Mouse (Mus musculus): ENCODE measurements around the gene Slfn8. TPM values are rescaled to one million over a fixed set of nuclear protein-coding genes. Genes with fewer than 3 reads are reported as not detected.
"Not testable (repeated sequence)": the region's sequence is repeated elsewhere in the genome, so short reads cannot be mapped to it uniquely, and the experiment has no call there.

Slfn8 gene
- polyA plus RNA-seq, 1 experiment, result 1.3 TPM

GRCm38 (mm10) chr11:83057863-83058262 is 37.3 kb upstream of the Slfn8 start:
- TF ChIP-seq GATA1 (IDR thresholded peaks at IDR 0.05; ENCODE audit: borderline replicate concordance, low read length), result no peak
- TF ChIP-seq FLI1 (IDR thresholded peaks at IDR 0.05; ENCODE audit: low read length), result no peak
- peak overlapping the region; percentile 14 for H3K4me3 ChIP-seq (replicated peaks)
- H3K27me3 ChIP-seq (replicated peaks), result no peaks in the 10 kb centered on the region
- H3K4me1 ChIP-seq, result peaks cover 3% of the 10 kb centered on the region
- no peaks in the 10 kb centered on the region for H3K9me3 ChIP-seq
- H3K36me3 ChIP-seq (replicated peaks; ENCODE audit: low read length), result peaks cover 2% of the 10 kb centered on the region

GRCm38 (mm10) chr11:83045642-83046041 is 25.0 kb upstream of the Slfn8 start:
- H3K9me3 ChIP-seq, result peaks cover 9% of the 10 kb centered on the region
- H3K27me3 ChIP-seq (replicated peaks), result no peaks in the 10 kb centered on the region
- no peaks in the 10 kb centered on the region for H3K36me3 ChIP-seq (replicated peaks; ENCODE audit: low read length)
- no peak for TF ChIP-seq FLI1 (IDR thresholded peaks at IDR 0.05; ENCODE audit: low read length)
- no peak for TF ChIP-seq GATA1 (IDR thresholded peaks at IDR 0.05; ENCODE audit: borderline replicate concordance, low read length)
- H3K4me3 ChIP-seq (replicated peaks), result no peak overlapping the region
- peaks cover 4% of the 10 kb centered on the region; the same call in 1 of the 2 replicates for H3K4me1 ChIP-seq

GRCm38 (mm10) chr11:83043891-83044290 is 23.3 kb upstream of the Slfn8 start:
- H3K4me3 ChIP-seq (replicated peaks), result no peak overlapping the region
- H3K9me3 ChIP-seq, result peaks cover 9% of the 10 kb centered on the region
- peaks cover 18% of the 10 kb centered on the region for H3K4me1 ChIP-seq
- no peaks in the 10 kb centered on the region for H3K27me3 ChIP-seq (replicated peaks)
- TF ChIP-seq FLI1 (IDR thresholded peaks at IDR 0.05; ENCODE audit: low read length), result no peak
- TF ChIP-seq GATA1 (IDR thresholded peaks at IDR 0.05; ENCODE audit: borderline replicate concordance, low read length), result no peak
- H3K36me3 ChIP-seq (replicated peaks; ENCODE audit: low read length), result no peaks in the 10 kb centered on the region

GRCm38 (mm10) chr11:83041000-83041399 is 20.4 kb upstream of the Slfn8 start:
- TF ChIP-seq FLI1 (IDR thresholded peaks at IDR 0.05; ENCODE audit: low read length) (no peak), GATA1 (IDR thresholded peaks at IDR 0.05; ENCODE audit: borderline replicate concordance, low read length) (no peak)
- H3K27me3 ChIP-seq (replicated peaks), result no peaks in the 10 kb centered on the region
- H3K4me1 ChIP-seq, result peaks cover 23% of the 10 kb centered on the region
- no peak overlapping the region for H3K4me3 ChIP-seq (replicated peaks)
- no peaks in the 10 kb centered on the region for H3K36me3 ChIP-seq (replicated peaks; ENCODE audit: low read length)
- peaks cover 6% of the 10 kb centered on the region for H3K9me3 ChIP-seq

- Histone ChIP-seq H3K27me3 (replicated peaks) (no peaks in the 10 kb centered on the region), H3K4me1 (peaks cover 18% of the 10 kb centered on the region), H3K9me3 (peaks cover 6% of the 10 kb centered on the region), H3K4me3 (replicated peaks) (peak overlapping the region; percentile 88), H3K36me3 (replicated peaks; ENCODE audit: low read length) (no peaks in the 10 kb centered on the region)
- TF ChIP-seq GATA1 (IDR thresholded peaks at IDR 0.05; ENCODE audit: borderline replicate concordance, low read length) (no peak), FLI1 (IDR thresholded peaks at IDR 0.05; ENCODE audit: low read length) (no peak)
Measured at GRCm38 (mm10) chr11:83040325-83040724, 19.7 kb upstream of the Slfn8 start.

GRCm38 (mm10) chr11:83039796-83040195 is 19.2 kb upstream of the Slfn8 start:
- peaks cover 6% of the 10 kb centered on the region for H3K9me3 ChIP-seq
- peaks cover 18% of the 10 kb centered on the region for H3K4me1 ChIP-seq
- H3K27me3 ChIP-seq (replicated peaks), result no peaks in the 10 kb centered on the region
- H3K4me3 ChIP-seq (replicated peaks), result peak overlapping the region; percentile 88
- no peak for TF ChIP-seq GATA1 (IDR thresholded peaks at IDR 0.05; ENCODE audit: borderline replicate concordance, low read length)
- TF ChIP-seq FLI1 (IDR thresholded peaks at IDR 0.05; ENCODE audit: low read length), result no peak
- no peaks in the 10 kb centered on the region for H3K36me3 ChIP-seq (replicated peaks; ENCODE audit: low read length)

- TF ChIP-seq FLI1 (IDR thresholded peaks at IDR 0.05; ENCODE audit: low read length) (no peak), GATA1 (IDR thresholded peaks at IDR 0.05; ENCODE audit: borderline replicate concordance, low read length) (no peak)
- Histone ChIP-seq H3K4me1 (peaks cover 18% of the 10 kb centered on the region), H3K9me3 (peaks cover 6% of the 10 kb centered on the region), H3K4me3 (replicated peaks) (peak overlapping the region; percentile 88), H3K27me3 (replicated peaks) (no peaks in the 10 kb centered on the region), H3K36me3 (replicated peaks; ENCODE audit: low read length) (no peaks in the 10 kb centered on the region)
Measured at GRCm38 (mm10) chr11:83039156-83039555, 18.5 kb upstream of the Slfn8 start.

- H3K4me1 ChIP-seq, result peaks cover 18% of the 10 kb centered on the region
- H3K9me3 ChIP-seq; H3K4me3 ChIP-seq (replicated peaks); H3K36me3 ChIP-seq (replicated peaks; ENCODE audit: low read length); H3K27me3 ChIP-seq (replicated peaks): not testable (repeated sequence)
Measured at GRCm38 (mm10) chr11:83038686-83039085, 18.1 kb upstream of the Slfn8 start.

- not testable (repeated sequence) for H3K9me3 ChIP-seq; H3K27me3 ChIP-seq (replicated peaks); H3K36me3 ChIP-seq (replicated peaks; ENCODE audit: low read length)
- peak overlapping the region; percentile 84 for H3K4me3 ChIP-seq (replicated peaks)
- H3K4me1 ChIP-seq, result peaks cover 17% of the 10 kb centered on the region
Measured at GRCm38 (mm10) chr11:83019561-83020519, 770 bp downstream of the Slfn8 start.

GRCm38 (mm10) chr11:83016093-83016492 is 4.5 kb downstream of the Slfn8 start:
- no peak for TF ChIP-seq GATA1 (IDR thresholded peaks at IDR 0.05; ENCODE audit: borderline replicate concordance, low read length)
- TF ChIP-seq FLI1 (IDR thresholded peaks at IDR 0.05; ENCODE audit: low read length), result no peak
- H3K9me3 ChIP-seq, result 0 out of 2 replicates have a peak, but pooled peaks cover 3% of the 10 kb centered on the region
- H3K27me3 ChIP-seq (replicated peaks), result no peaks in the 10 kb centered on the region
- no peak overlapping the region for H3K4me3 ChIP-seq (replicated peaks)
- H3K4me1 ChIP-seq, result peaks cover 17% of the 10 kb centered on the region
- no peaks in the 10 kb centered on the region for H3K36me3 ChIP-seq (replicated peaks; ENCODE audit: low read length)

Measured in megakaryocyte, embryonic 14.5 days (primary cell).